Mouse (Mus musculus) erythroblast, embryonic 14.5 days (primary cell): ENCODE data around the gene Caskin1.

ENCODE experiments used
- GATA1 ChIP-seq: IDR thresholded peaks from 2 replicates; pipeline ENCODE4 v1.6.1; 2012; ENCODE audit warnings: low read length, inconsistent platforms, mixed read lengths
- TAL1 ChIP-seq: IDR thresholded peaks from 3 replicates; pipeline ENCODE4 v1.6.1; 2012; ENCODE audit warnings: low read length, inconsistent platforms, mixed read lengths

DNA sequence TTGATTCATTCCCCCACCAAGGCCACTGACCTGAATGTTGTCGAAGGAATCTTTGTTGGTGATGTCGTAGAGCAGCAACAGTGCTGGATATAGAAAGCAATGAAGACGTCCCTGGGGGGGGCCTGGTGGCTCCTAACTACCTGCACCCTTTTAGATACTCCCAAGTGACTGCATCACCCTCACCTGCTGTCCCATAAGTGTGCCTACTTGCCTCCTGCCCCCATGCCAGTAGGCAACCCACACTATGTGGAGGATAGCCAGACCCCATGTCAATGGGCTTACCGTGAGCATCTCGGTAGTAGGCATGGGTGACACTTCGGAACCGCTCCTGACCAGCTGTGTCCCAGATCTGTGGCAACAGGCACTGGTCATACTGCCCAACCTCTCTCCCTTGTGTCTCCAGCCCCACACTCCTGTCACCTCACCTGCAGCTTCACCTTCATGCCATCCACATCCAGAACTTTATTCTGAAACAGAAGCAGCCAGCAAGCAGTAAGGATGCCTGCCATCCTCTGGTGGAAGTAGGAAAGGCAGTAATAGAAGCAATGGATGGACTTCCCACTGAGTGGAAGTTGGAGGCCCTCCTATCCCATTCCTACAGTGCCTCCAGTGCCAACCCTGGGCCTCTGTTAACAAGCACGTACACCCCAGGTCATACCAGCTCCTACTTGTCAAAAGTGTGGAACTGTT, 42.1 kb downstream of the Caskin1 start:
- TF ChIP-seq GATA1 (no peak), TAL1 (no peak)
